Mouse (Mus musculus): ENCODE data around the gene Ube2g1. TPM values are rescaled to one million over a fixed set of nuclear protein-coding genes. Genes with fewer than 3 reads are reported as not detected.

Gene Ube2g1
- polyA plus RNA-seq, 1 experiment from 2014 or later: 110 TPM

- Histone ChIP-seq H3K27me3 (no peaks in the 10 kb centered on the region), H3K4me3 (no peak overlapping the region), H3K4me1 (no peaks in the 10 kb centered on the region), H3K4me2 (replicated peaks) (no peak overlapping the region), H3K27ac (replicated peaks) (no peak overlapping the region), H3K9me3 (no peaks in the 10 kb centered on the region), H3K9ac (replicated peaks) (no peak overlapping the region), H3K36me3 (peaks cover 28% of the 10 kb centered on the region)
- WGBS: 87% methylated on average over 5 of the region's 5 CpGs
- no peak for ATAC-seq (replicated peaks)
Measured at GRCm38 (mm10) chr11:72712721-72713120, 105.6 kb downstream of the Ube2g1 start.

GRCm38 (mm10) chr11:72718161-72718560 is 111.1 kb downstream of the Ube2g1 start:
- H3K27ac ChIP-seq (replicated peaks): no peak overlapping the region
- H3K9me3 ChIP-seq: no peaks in the 10 kb centered on the region
- no peaks in the 10 kb centered on the region for H3K27me3 ChIP-seq
- no peak overlapping the region for H3K4me2 ChIP-seq (replicated peaks)
- H3K36me3 ChIP-seq: peaks cover 25% of the 10 kb centered on the region
- no peak for ATAC-seq (replicated peaks)
- H3K9ac ChIP-seq (replicated peaks): no peak overlapping the region
- no peak overlapping the region for H3K4me3 ChIP-seq
- no peaks in the 10 kb centered on the region for H3K4me1 ChIP-seq
- WGBS: 87% methylated on average over 3 of the region's 3 CpGs

GRCm38 (mm10) chr11:72723165-72723564 is 116.1 kb downstream of the Ube2g1 start:
- ATAC-seq (replicated peaks): no peak
- Histone ChIP-seq H3K27ac (replicated peaks) (no peak overlapping the region), H3K4me3 (no peak overlapping the region), H3K9ac (replicated peaks) (no peak overlapping the region), H3K9me3 (no peaks in the 10 kb centered on the region), H3K36me3 (peaks cover 16% of the 10 kb centered on the region; the same call in 1 of the 2 replicates), H3K27me3 (no peaks in the 10 kb centered on the region), H3K4me1 (no peaks in the 10 kb centered on the region), H3K4me2 (replicated peaks) (no peak overlapping the region)
- WGBS: 36% methylated on average over 2 of the region's 2 CpGs

DNA sequence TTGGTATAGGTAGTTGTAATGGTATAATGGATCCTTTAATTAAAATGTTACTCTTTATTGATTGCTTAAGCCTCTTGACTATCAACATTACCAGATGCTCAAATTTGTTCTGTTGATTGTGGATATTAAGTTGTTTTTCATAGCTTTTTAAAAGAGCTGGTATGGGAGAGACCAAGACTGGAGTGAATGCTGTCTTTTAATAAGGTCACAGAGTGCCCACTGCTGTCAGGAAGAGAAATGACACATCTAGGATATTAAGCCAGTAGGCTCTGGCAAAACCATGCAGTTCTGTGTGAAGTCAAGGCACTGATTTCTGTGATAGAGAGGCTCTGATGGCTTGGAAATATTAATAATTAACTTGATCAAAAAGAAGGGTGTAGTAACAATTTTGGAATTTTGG is 116.8 kb downstream of the Ube2g1 start:
- Histone ChIP-seq H3K36me3 (peaks cover 20% of the 10 kb centered on the region), H3K4me2 (replicated peaks) (no peak overlapping the region), H3K27me3 (no peaks in the 10 kb centered on the region), H3K27ac (replicated peaks) (no peak overlapping the region), H3K9me3 (no peaks in the 10 kb centered on the region), H3K9ac (replicated peaks) (no peak overlapping the region), H3K4me1 (no peaks in the 10 kb centered on the region), H3K4me3 (no peak overlapping the region)
- ATAC-seq (replicated peaks): no peak

- H3K4me1 ChIP-seq: no peaks in the 10 kb centered on the region
- no peak overlapping the region for H3K4me3 ChIP-seq
- peaks cover 40% of the 10 kb centered on the region for H3K36me3 ChIP-seq
- ATAC-seq (replicated peaks): no peak
- no peak overlapping the region for H3K4me2 ChIP-seq (replicated peaks)
- no peak overlapping the region for H3K9ac ChIP-seq (replicated peaks)
- H3K27me3 ChIP-seq: no peaks in the 10 kb centered on the region
- H3K27ac ChIP-seq (replicated peaks): no peak overlapping the region
- H3K9me3 ChIP-seq: no peaks in the 10 kb centered on the region
Measured at GRCm38 (mm10) chr11:72726023-72726422, 118.9 kb downstream of the Ube2g1 start.

- Histone ChIP-seq H3K4me3 (no peak overlapping the region), H3K9me3 (no peaks in the 10 kb centered on the region), H3K27me3 (no peaks in the 10 kb centered on the region), H3K4me1 (no peaks in the 10 kb centered on the region), H3K36me3 (peaks cover 54% of the 10 kb centered on the region), H3K27ac (replicated peaks) (no peak overlapping the region), H3K9ac (replicated peaks) (no peak overlapping the region), H3K4me2 (replicated peaks) (no peak overlapping the region)
- 95% methylated on average over 3 of the region's 3 CpGs for WGBS
- no peak for ATAC-seq (replicated peaks)
Measured at GRCm38 (mm10) chr11:72733736-72734135, 126.7 kb downstream of the Ube2g1 start.

DNA sequence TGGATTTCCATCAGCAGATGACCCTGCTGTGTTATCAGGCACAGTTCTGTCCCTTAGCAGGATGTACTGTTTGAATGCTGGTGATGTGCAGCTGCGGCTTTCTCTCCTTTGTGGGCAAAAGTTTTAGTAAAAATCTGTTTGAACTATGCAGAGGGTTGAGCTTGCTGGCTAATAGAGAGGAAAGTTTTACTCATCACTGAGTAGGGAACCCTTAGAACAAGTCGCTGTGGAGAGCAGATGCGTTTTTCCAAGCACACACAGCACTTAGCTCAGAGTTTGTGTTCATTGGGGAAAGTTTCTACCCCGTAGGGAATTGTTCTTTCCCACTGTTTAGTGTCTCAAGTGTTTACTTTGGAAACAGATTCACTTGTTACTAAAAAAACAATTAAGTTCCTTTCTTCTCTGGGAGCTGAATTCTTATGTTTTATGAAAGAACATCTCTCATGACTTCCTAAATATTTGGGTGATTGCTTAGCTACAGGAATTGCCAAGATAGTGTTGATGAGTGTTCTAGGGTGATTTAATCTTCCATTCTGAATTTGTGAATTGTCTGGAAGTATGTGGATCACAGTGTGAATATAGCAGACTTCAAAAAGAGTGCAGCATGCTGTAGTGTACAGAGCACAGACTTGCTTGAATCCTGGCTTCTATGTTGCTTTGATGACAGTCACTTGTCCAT is 127.9 kb downstream of the Ube2g1 start:
- no peak overlapping the region for H3K27ac ChIP-seq (replicated peaks)
- H3K27me3 ChIP-seq: no peaks in the 10 kb centered on the region
- no peak overlapping the region for H3K4me3 ChIP-seq
- H3K9me3 ChIP-seq: no peaks in the 10 kb centered on the region
- H3K36me3 ChIP-seq: peaks cover 52% of the 10 kb centered on the region
- H3K9ac ChIP-seq (replicated peaks): no peak overlapping the region
- 89% methylated on average over 4 of the region's 4 CpGs for WGBS
- no peaks in the 10 kb centered on the region for H3K4me1 ChIP-seq
- no peak overlapping the region for H3K4me2 ChIP-seq (replicated peaks)
- ATAC-seq (replicated peaks): no peak

DNA sequence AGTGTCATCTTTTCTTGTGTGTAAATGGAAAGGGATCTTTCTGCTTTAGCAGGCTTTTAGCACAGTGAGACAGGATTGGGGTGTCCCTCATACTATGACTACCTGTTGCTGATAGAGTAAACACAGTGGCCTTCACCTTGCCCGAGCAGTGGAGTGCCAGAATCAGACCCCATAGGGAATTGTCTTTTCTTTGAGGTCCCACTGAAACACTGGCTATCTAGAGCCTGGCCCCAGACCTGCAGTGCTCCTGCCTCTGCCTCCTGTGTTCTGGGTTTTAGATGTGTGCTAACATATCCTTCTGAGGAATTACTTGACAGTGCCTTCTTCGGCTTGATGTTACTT is 128.4 kb downstream of the Ube2g1 start:
- ATAC-seq (replicated peaks): no peak
- H3K4me2 ChIP-seq (replicated peaks): no peak overlapping the region
- no peaks in the 10 kb centered on the region for H3K27me3 ChIP-seq
- H3K4me1 ChIP-seq: no peaks in the 10 kb centered on the region
- 67% methylated on average over 2 of the region's 2 CpGs for WGBS
- H3K27ac ChIP-seq (replicated peaks): no peak overlapping the region
- H3K9me3 ChIP-seq: no peaks in the 10 kb centered on the region
- H3K9ac ChIP-seq (replicated peaks): no peak overlapping the region
- H3K36me3 ChIP-seq: peaks cover 52% of the 10 kb centered on the region
- no peak overlapping the region for H3K4me3 ChIP-seq

Small RNA genes within 50 kb of the gene (microRNA-seq; reads per million reads assigned to microRNA genes)
- not detected for gene Gm25678

Other genes with a start within 250 kb of the Ube2g1 start
- gene Tekt1, start 244.8 kb upstream of the Ube2g1 start, polyA plus RNA-seq (2015; fragmentation: Nextera tagmentation; extraction: Ambion mirVana): 6.2 and 10.9 TPM in 2 replicates
- gene Smtnl2, start 195.6 kb upstream of the Ube2g1 start, polyA plus RNA-seq (2015; fragmentation: Nextera tagmentation; extraction: Ambion mirVana): 5.3 and 5.4 TPM in 2 replicates
- gene Ggt6, start 171.8 kb upstream of the Ube2g1 start, polyA plus RNA-seq (2015; fragmentation: Nextera tagmentation; extraction: Ambion mirVana): not detected in 2 replicates
- gene Mybbp1a, start 165.9 kb upstream of the Ube2g1 start, polyA plus RNA-seq (2015; fragmentation: Nextera tagmentation; extraction: Ambion mirVana): 90.0 and 97.2 TPM in 2 replicates
- 8.7 and 9.1 TPM in 2 replicates for gene Spns2, start 117.4 kb upstream of the Ube2g1 start, polyA plus RNA-seq (2015; fragmentation: Nextera tagmentation; extraction: Ambion mirVana)
- gene Spns3, start 56.8 kb upstream of the Ube2g1 start, polyA plus RNA-seq (2015; fragmentation: Nextera tagmentation; extraction: Ambion mirVana): 0.08 TPM in 2 replicates
- 27.1 and 28.0 TPM in 2 replicates for gene Ankfy1, start 82.7 kb downstream of the Ube2g1 start, polyA plus RNA-seq (2015; fragmentation: Nextera tagmentation; extraction: Ambion mirVana)
- 7.3 and 7.5 TPM in 2 replicates for gene Cyb5d2, start 188.9 kb downstream of the Ube2g1 start, polyA plus RNA-seq (2015; fragmentation: Nextera tagmentation; extraction: Ambion mirVana)
- gene Zzef1, start 188.9 kb downstream of the Ube2g1 start, polyA plus RNA-seq (2015; fragmentation: Nextera tagmentation; extraction: Ambion mirVana): 14.2 and 14.3 TPM in 2 replicates

Data from forebrain, embryonic 15.5 days (tissue).